Mouse (Mus musculus): ENCODE results near the gene Gm49322. TPM values are rescaled to one million over a fixed set of nuclear protein-coding genes. Genes with fewer than 3 reads are reported as not detected.

Gm49322 gene
- polyA plus RNA-seq, 1 experiment from 2014 or later = 1.7 TPM

GRCm38 (mm10) chr10:80619465-80620244 is 13.8 kb downstream of the Gm49322 start:
- H3K4me2 ChIP-seq (replicated peaks) = no peak overlapping the region
- 36% methylated on average over 8 of the region's 8 CpGs for WGBS
- H3K36me3 ChIP-seq (replicated peaks; ENCODE audit: control insufficient read depth, insufficient read depth) = peaks cover 12% of the 10 kb centered on the region
- ATAC-seq (ENCODE audit: low FRiP score) (no peak), DNase-seq (ENCODE audit: low spot score) (no peak)
- no peaks in the 10 kb centered on the region for H3K27me3 ChIP-seq (ENCODE audit: control insufficient read depth, insufficient read depth, low read length)
- no peak overlapping the region for H3K4me3 ChIP-seq (replicated peaks; ENCODE audit: low read length)
- H3K4me1 ChIP-seq (replicated peaks; ENCODE audit: control insufficient read depth, insufficient read depth, low read length) = peaks cover 24% of the 10 kb centered on the region
- H3K9ac ChIP-seq = no peak overlapping the region
- no peak overlapping the region for H3K27ac ChIP-seq
- H3K9me3 ChIP-seq (ENCODE audit: control insufficient read depth, low read length) = no peaks in the 10 kb centered on the region

- H3K4me1 ChIP-seq (replicated peaks; ENCODE audit: control insufficient read depth, insufficient read depth, low read length) = peaks cover 30% of the 10 kb centered on the region
- no peak overlapping the region for H3K9ac ChIP-seq
- H3K4me2 ChIP-seq (replicated peaks) = no peak overlapping the region
- DNase-seq (ENCODE audit: low spot score) (no peak), ATAC-seq (ENCODE audit: low FRiP score) (no peak)
- no peak overlapping the region for H3K4me3 ChIP-seq (replicated peaks; ENCODE audit: low read length)
- H3K36me3 ChIP-seq (replicated peaks; ENCODE audit: control insufficient read depth, insufficient read depth) = peaks cover 5% of the 10 kb centered on the region
- no peaks in the 10 kb centered on the region for H3K9me3 ChIP-seq (ENCODE audit: control insufficient read depth, low read length)
- WGBS = 88% methylated on average over 9 of the region's 9 CpGs
- no peaks in the 10 kb centered on the region for H3K27me3 ChIP-seq (ENCODE audit: control insufficient read depth, insufficient read depth, low read length)
- no peak overlapping the region for H3K27ac ChIP-seq
These were observed 14.5 kb downstream of the Gm49322 start for GRCm38 (mm10) chr10:80620365-80620764.

GRCm38 (mm10) chr10:80620796-80621689 is 15.2 kb downstream of the Gm49322 start:
- H3K4me2 ChIP-seq (replicated peaks) = peak overlapping the region; percentile 77
- WGBS = 54% methylated on average over 16 of the region's 16 CpGs
- H3K9ac ChIP-seq = peak overlapping the region; percentile 89
- peak overlapping the region; percentile 94 for H3K27ac ChIP-seq
- peaks cover 30% of the 10 kb centered on the region for H3K4me1 ChIP-seq (replicated peaks; ENCODE audit: control insufficient read depth, insufficient read depth, low read length)
- peak overlapping the region; percentile 87 for H3K4me3 ChIP-seq (replicated peaks; ENCODE audit: low read length)
- no peaks in the 10 kb centered on the region for H3K27me3 ChIP-seq (ENCODE audit: control insufficient read depth, insufficient read depth, low read length)
- no peak for DNase-seq (ENCODE audit: low spot score)
- ATAC-seq (ENCODE audit: low FRiP score) = no peak
- H3K36me3 ChIP-seq (replicated peaks; ENCODE audit: control insufficient read depth, insufficient read depth) = no peaks in the 10 kb centered on the region; the same call in 1 of the 2 replicates
- H3K9me3 ChIP-seq (ENCODE audit: control insufficient read depth, low read length) = no peaks in the 10 kb centered on the region

GRCm38 (mm10) chr10:80621690-80621939 is 15.8 kb downstream of the Gm49322 start:
- Histone ChIP-seq H3K4me3 (replicated peaks; ENCODE audit: low read length) (peak overlapping the region; percentile 87), H3K4me1 (replicated peaks; ENCODE audit: control insufficient read depth, insufficient read depth, low read length) (peaks cover 30% of the 10 kb centered on the region), H3K27me3 (ENCODE audit: control insufficient read depth, insufficient read depth, low read length) (no peaks in the 10 kb centered on the region), H3K36me3 (replicated peaks; ENCODE audit: control insufficient read depth, insufficient read depth) (no peaks in the 10 kb centered on the region), H3K27ac (peak overlapping the region; percentile 94), H3K4me2 (replicated peaks) (peak overlapping the region; percentile 77), H3K9ac (peak overlapping the region; percentile 89), H3K9me3 (ENCODE audit: control insufficient read depth, low read length) (no peaks in the 10 kb centered on the region)
- ATAC-seq (ENCODE audit: low FRiP score) = no peak
- 2% methylated on average over 9 of the region's 9 CpGs for WGBS
- peak; percentile 36 for DNase-seq (ENCODE audit: low spot score)

- Histone ChIP-seq H3K4me3 (replicated peaks; ENCODE audit: low read length) (peak overlapping the region; percentile 87), H3K4me1 (replicated peaks; ENCODE audit: control insufficient read depth, insufficient read depth, low read length) (peaks cover 30% of the 10 kb centered on the region), H3K36me3 (replicated peaks; ENCODE audit: control insufficient read depth, insufficient read depth) (no peaks in the 10 kb centered on the region), H3K4me2 (replicated peaks) (peak overlapping the region; percentile 77), H3K27ac (peak overlapping the region; percentile 94), H3K9ac (peak overlapping the region; percentile 89), H3K9me3 (ENCODE audit: control insufficient read depth, low read length) (no peaks in the 10 kb centered on the region), H3K27me3 (ENCODE audit: control insufficient read depth, insufficient read depth, low read length) (no peaks in the 10 kb centered on the region)
- WGBS = under 1% methylated on average over 64 of the region's 64 CpGs
- DNase-seq (ENCODE audit: low spot score) (peak; percentile 100), ATAC-seq (ENCODE audit: low FRiP score) (peak; percentile 96)
These were observed 16.3 kb downstream of the Gm49322 start for GRCm38 (mm10) chr10:80621940-80622660.

- Histone ChIP-seq H3K4me1 (replicated peaks; ENCODE audit: control insufficient read depth, insufficient read depth, low read length) (peaks cover 30% of the 10 kb centered on the region), H3K36me3 (replicated peaks; ENCODE audit: control insufficient read depth, insufficient read depth) (no peaks in the 10 kb centered on the region), H3K9me3 (ENCODE audit: control insufficient read depth, low read length) (no peaks in the 10 kb centered on the region), H3K9ac (peak within 1 kb of the TSS; percentile 89), H3K27me3 (ENCODE audit: control insufficient read depth, insufficient read depth, low read length) (no peaks in the 10 kb centered on the region), H3K4me3 (replicated peaks; ENCODE audit: low read length) (peak within 1 kb of the TSS; percentile 87), H3K4me2 (replicated peaks) (peak within 1 kb of the TSS; percentile 99), H3K27ac (peak within 1 kb of the TSS; percentile 94)
- peak; percentile 1; the same call in 1 of the 2 replicates for ATAC-seq (ENCODE audit: low FRiP score)
- DNase-seq (ENCODE audit: low spot score) = no peak
- under 1% methylated on average over 72 of the region's 85 CpGs for WGBS
These were observed 17.0 kb downstream of the Gm49322 start, which contains the start of gene Csnk1g2 for GRCm38 (mm10) chr10:80622661-80623456. Gene Csnk1g2 (plus strand): TSS chr10:80622838.

GRCm38 (mm10) chr10:80623457-80624191 is 17.8 kb downstream of the Gm49322 start:
- Histone ChIP-seq H3K27me3 (ENCODE audit: control insufficient read depth, insufficient read depth, low read length) (no peaks in the 10 kb centered on the region), H3K36me3 (replicated peaks; ENCODE audit: control insufficient read depth, insufficient read depth) (no peaks in the 10 kb centered on the region), H3K27ac (peak overlapping the region; percentile 94), H3K9ac (peak overlapping the region; percentile 89), H3K4me3 (replicated peaks; ENCODE audit: low read length) (peak overlapping the region; percentile 87), H3K4me2 (replicated peaks) (peak overlapping the region; percentile 99), H3K9me3 (ENCODE audit: control insufficient read depth, low read length) (no peaks in the 10 kb centered on the region), H3K4me1 (replicated peaks; ENCODE audit: control insufficient read depth, insufficient read depth, low read length) (peaks cover 30% of the 10 kb centered on the region)
- DNase-seq (ENCODE audit: low spot score) (no peak), ATAC-seq (ENCODE audit: low FRiP score) (no peak)
- WGBS = 17% methylated on average over 15 of the region's 15 CpGs

- Histone ChIP-seq H3K27ac (no peak overlapping the region), H3K4me2 (replicated peaks) (no peak overlapping the region), H3K4me3 (replicated peaks; ENCODE audit: low read length) (no peak overlapping the region), H3K9me3 (ENCODE audit: control insufficient read depth, low read length) (no peaks in the 10 kb centered on the region), H3K4me1 (replicated peaks; ENCODE audit: control insufficient read depth, insufficient read depth, low read length) (peaks cover 30% of the 10 kb centered on the region), H3K27me3 (ENCODE audit: control insufficient read depth, insufficient read depth, low read length) (no peaks in the 10 kb centered on the region), H3K36me3 (replicated peaks; ENCODE audit: control insufficient read depth, insufficient read depth) (no peaks in the 10 kb centered on the region), H3K9ac (no peak overlapping the region)
- WGBS = 90% methylated on average over 4 of the region's 4 CpGs
- ATAC-seq (ENCODE audit: low FRiP score) = no peak
- no peak for DNase-seq (ENCODE audit: low spot score)
These were observed 19.9 kb downstream of the Gm49322 start for GRCm38 (mm10) chr10:80625764-80626163.
